Mouse (Mus musculus) thymus, adult 18-20 months (tissue): Measurements from ENCODE around the gene Rnf19b.

ENCODE experiments used
- DNase-seq, 2 experiments: peaks; one replicate each; pipeline ENCODE4 v3.0.0; 2022; ENCODE audit warnings: mixed read lengths in 2 of 2

Gene Rnf19b

DNA sequence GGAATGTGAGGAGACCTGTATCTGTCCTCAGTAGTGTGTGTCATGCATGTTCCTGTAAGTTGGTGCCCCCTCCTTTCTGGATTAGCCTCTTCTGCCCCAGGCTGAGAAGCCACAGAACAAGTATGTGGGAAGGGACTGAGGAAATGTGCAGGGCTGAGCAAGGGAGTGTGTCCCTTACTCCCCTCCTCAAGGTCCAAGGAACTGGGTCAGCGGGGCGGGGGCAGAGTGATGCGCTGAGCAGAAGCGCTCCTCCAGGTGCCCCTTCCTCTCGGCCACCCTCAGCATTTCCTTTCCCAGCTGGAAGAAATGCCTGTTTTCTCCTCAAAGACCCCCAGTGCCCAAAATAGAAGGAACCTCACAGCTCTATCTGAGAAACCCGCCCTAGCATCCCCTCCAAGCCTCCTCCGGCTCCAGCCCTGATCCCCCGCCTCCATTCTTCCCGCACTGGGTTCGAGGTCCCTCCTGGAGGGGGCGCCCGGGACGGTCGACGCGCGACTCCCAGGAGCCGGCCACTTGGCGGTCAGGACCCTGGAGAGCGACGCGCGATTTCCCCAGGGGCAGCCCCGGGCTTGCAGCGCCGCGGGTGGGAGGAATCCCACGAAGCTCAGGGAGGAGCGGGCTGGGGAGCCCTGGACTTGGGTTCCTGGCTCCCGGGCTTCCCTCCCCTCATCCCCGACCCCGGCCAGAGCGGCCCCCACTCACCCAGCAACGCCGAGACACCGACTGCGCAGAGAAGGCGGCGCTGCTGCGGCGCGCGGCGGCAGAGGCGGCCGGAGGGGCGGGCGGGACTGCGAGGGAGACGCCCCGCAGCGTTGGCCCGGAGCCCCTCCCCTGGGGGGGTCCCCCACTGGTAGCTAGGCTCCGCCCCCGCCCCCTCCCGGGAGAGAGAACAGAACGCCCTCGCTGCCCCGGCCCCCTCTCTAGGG is 62.7 kb downstream of the Rnf19b start:
- peak; percentile 30 to 31 for DNase-seq

DNA sequence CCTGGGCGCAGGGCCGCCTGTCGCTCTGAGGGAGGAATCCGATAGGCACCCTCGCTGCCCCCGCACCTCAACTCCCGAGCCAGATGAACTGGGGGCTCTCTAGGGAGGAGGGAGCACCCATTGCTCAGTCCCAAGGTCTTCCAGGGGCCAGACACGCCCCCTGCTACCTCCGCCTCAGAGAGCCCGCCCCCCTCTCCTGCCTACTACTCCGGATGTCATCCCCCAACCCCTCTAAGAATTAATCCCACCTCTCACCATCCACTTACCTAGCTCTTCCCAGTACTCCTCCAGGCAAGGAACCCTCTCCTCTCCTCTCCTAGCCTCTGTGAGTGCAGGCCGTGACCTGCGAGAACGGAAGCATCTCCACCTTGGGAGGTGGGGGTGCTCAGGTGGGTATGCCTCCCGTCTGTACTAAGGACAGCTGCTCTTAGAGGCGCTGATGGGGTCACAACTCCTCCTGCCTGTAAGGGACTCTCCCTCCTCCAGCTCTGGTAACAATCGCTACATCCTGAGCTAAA is 63.6 kb downstream of the Rnf19b start, which contains the start of gene Hpca:
Gene Hpca (minus strand): TSS at position 468 of the 518 bp plus-strand sequence.
- DNase-seq = no peak

DNA sequence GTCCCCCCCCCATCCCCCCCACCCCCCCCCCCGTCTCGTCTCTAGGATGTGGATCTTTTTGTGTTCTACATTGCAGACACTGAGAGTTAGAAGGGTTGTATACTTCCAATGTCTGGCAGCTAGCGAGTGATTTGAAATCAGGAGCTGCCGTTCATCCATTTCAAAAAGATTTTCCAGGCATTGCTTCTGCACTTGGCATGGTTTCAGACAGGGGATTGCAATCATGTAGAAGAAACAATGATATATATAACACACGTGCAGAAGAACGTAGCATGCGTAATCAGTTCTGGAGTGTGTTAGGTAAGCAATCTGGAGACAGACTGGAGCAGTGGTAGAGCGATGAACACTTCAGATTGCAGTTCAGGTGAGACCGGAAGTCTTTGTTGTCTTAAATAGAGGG is 64.0 kb downstream of the Rnf19b start:
- DNase-seq = no peak

DNA sequence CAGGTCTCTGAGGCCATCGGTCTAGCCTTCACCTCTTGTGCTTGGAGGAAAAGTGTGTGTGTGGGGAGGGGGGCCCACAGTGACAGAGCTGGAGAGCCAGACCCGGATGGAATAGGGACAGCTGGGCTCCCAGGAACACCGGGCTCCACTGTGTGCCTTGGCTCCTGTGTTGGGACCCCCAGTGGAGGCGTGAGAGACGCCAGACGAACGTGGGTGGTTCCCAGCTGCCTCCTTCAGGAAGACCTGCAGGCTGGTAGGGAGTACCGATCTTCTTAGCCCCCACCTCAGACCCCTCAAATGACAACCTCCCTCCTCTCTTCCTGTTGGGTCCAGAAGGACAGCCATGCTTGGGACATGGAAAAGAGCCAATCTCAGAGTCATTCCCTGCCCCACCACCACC is 64.6 kb downstream of the Rnf19b start:
- DNase-seq = no peak

DNA sequence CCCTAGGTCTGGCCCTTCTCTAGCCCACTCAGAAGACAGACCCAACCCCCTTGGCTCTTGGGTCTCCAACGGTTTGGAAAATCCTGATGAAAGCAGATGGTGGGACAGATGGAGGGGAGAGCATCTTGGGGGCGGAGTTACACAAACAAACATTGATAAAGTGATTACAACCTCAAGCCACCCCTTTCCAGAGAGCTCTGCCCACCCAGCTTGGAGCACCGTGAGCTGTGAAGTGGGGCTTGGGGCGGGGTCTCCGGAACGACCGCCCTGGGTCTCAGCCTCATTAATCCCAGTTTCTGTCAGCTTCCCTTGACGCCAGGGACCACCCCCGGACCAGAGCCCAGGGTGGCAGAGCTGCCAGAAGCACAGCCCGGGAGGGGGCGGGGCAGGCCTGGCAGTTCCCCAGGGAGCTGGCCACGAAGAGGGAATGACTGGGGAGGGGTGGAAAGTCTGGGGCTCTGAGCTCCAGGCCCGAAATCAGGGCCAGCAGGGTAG is 66.6 kb downstream of the Rnf19b start:
- no peak for DNase-seq

DNA sequence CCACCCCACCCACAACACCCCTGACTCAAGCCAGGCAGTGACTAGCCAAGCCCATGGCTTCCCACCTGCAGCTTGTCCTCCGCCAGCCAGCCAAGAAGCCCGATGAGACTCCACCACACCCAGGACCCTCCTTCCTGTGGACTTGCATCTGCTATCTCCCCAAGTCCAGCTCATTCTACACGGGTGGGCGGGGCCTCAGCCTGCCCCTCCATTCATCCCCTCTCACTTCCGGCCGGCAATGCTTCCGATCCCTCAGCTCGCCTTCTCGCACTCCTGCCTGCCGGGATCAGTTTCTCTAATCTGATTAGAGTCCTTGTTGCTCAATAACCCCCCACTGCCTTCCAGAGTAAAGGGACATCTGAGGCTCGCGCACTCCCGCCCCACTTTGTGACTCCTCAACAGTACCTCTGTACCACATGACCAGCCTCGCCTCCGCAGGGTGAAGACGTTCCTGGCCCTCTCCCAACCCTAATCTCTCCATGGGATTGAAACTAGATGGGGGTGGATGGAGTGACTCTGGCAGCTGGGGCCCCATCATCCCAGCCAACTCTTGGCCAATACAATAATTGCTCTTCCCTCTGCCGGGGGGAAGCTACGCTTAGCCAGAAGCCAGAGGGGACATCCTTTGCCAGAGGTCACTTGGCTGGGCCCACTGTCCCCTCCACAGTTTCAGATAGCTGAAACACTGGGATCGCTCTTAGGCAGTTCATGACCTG is 67.8 kb downstream of the Rnf19b start:
- DNase-seq = no peak

DNA sequence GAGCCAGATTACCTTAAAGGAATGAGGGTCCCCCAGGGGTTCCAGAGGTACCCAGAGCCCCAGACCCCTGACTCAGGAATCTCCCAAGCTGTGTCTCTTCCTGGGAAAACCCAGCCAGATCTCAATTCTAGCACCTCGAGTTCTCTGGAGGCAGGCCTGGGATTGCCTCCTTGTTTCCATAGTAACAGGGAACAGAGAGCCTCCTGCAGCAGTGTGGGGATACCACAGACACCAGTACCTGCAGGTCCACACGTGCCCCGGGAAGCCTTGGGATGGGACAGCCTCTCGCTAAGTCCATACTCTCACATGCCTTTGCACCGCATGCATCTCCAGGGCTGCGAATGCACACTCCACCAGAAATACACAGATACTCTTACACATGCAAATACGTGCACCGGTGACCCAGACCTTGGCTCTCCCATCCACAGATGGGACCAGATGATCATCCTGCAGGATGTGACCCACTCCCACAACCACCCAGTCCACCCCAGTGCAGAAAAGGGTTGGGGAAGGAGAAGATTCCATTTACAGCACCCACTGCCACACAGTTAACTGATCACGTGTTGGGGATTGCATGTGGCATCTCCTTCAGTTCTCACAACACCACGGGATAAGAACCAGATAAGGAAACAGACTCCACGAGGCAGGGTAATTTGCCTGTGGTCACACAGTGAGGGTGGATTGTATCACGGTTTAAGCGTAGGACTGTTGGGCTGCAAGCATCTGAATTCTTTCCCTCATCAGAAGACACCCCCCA is 70.7 kb downstream of the Rnf19b start:
- no peak for DNase-seq

DNA sequence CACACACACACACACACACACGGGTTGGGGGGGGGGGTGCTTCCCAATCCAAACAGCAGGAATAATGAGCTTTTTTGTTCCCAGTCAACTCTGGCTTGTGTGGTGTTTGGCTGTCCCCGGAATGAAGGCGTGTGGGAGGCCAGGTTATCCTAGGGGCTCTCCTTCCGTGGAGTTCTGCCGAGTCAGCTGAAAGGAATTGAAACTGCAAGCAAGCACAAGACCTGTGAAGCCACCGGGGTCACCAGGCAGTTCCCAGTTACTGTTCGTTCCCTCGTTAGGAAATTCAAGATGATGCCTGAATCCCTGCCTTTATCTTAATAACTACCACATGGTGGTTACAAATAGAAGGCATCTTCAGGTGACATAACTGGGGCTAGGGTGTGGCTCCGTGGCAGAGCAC is 71.3 kb downstream of the Rnf19b start:
- no peak for DNase-seq

DNA sequence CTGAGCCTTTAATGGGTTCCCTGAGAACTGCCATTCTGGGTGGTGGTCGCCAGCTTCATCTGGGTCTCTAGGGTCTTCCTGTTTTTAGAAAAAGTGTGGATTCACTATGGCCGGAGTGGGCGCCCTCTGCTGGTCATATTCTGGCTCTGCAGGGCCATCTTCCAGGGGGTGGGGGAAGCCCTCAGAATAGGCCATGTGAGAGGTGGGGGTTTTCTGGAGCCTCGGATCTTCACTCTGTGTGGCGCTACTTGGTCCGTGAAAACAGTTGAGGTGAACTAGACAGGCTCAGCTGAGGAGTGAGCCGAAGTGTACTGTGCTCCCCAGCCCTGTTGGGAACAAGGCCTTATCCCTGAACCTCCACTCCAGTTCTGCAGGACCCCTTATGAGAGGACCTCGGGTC is 72.1 kb downstream of the Rnf19b start:
- peak in 1 of 2 experiments; percentile 23 for DNase-seq

DNA sequence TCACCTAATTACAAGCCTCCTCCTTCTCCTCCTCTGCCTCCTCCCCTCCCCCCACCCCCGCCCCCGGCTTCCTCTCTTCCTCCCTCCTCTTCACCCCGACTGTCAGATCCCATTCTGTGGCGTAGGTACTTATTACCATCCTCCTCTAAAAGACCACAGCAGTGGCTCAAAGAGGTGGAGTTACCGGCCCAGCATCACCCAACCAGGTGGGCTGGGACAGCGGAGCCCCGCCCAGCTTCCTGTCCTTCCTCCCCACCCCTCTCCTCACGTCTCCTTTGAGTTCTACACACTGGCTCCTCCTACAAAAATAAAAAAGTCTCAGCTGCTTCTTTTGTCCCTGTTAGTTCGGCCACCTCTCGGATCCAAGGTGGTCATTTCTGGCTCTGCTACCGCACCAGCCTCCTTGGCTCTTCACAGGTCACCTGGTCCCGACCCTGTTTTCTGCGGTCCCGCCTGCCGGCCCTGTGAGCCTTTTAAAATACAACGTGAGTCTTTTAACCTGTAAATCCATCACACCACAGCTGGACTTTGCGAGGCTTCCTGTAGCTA is 72.8 kb downstream of the Rnf19b start:
- peak; percentile 30 to 45 for DNase-seq

DNA sequence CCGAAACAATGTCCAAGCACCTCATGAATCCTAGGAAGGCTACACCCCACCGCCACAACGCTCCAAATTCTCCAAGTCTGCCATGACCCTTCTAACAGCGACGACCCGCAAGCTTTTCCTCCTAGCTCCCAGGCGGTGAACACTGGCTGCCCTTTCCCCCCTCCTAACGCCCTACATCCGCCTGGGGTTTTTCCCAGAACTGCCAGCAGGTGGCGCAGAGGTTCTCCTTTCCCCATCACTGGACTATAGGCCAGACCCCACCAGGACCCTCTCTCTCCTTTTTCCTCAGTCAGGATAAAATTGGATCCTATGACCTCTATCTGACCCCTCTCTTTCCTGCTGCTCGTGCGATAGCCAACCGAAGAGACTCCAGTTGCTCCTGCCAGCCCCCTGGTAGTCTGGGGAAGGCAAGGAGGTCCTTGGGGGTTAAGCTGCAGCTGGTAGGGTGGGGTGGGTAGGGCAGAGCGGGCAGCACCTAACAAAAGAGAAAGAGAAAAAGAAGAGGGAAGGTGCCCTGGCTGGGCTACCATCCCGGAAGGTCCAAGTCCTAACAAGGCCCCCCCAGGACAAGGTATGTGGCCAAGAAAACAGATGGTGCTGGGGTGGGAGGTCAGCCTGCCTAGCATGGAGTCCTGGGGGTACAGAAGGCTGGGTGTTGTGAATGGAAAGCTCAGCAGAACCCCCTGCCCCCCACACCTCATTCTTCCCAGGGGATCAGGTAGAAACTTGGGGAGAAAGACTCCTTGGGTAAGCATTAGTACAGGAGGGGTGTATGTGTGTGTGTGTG is 76.9 kb downstream of the Rnf19b start:
- DNase-seq = peak in 1 of 2 experiments; percentile 39
